Mouse (Mus musculus) myocyte (in vitro differentiated cells): ENCODE data around the gene 4931423N10Rik. TPM values are rescaled to one million over a fixed set of nuclear protein-coding genes. Genes with fewer than 3 reads are reported as not detected.

ENCODE experiments used
- H3K27me3 ChIP-seq: one replicate; pipeline ENCODE4 v1.6.1; 2011; ENCODE audit not compliant: control insufficient read depth, insufficient read depth, insufficient read length
- H3K36me3 ChIP-seq: one replicate; pipeline ENCODE4 v1.6.1; 2011; ENCODE audit not compliant: control insufficient read depth, insufficient read depth
- H3K4me2 ChIP-seq: one replicate; pipeline ENCODE4 v1.6.1; 2011; ENCODE audit warnings: low read depth, control low read depth
- H3K4me3 ChIP-seq: one replicate; pipeline ENCODE4 v1.5.1; 2011; ENCODE audit warnings: mild to moderate bottlenecking, control low read depth, moderate library complexity
- H3K79me2 ChIP-seq: one replicate; pipeline ENCODE4 v1.6.1; 2011; ENCODE audit not compliant: control insufficient read depth, insufficient read depth
- H3ac ChIP-seq: one replicate; pipeline ENCODE4 v1.6.1; 2011; ENCODE audit not compliant: control insufficient read depth, insufficient read length
- CEBPB ChIP-seq: IDR thresholded peaks from 2 replicates; pipeline ENCODE4 v1.6.1; 2011; ENCODE audit warnings: mild to moderate bottlenecking, moderate library complexity; ENCODE audit not compliant: poor library complexity, insufficient read depth, severe bottlenecking
- E2F4 ChIP-seq: IDR thresholded peaks from one replicate; pipeline ENCODE4 v1.6.1; 2011; ENCODE audit warnings: mild to moderate bottlenecking, control low read depth, moderate library complexity; ENCODE audit not compliant: insufficient read depth
- MAX ChIP-seq: IDR thresholded peaks from one replicate; pipeline ENCODE4 v1.6.1; 2011; ENCODE audit warnings: low read depth, mild to moderate bottlenecking, control low read depth
- MYOD1 ChIP-seq, 3 experiments: IDR thresholded peaks; one replicate each; pipeline ENCODE4 v1.6.1; 2011; ENCODE audit warnings: control low read depth in 2 of 3, low read depth in 2 of 3, mild to moderate bottlenecking in 2 of 3, moderate library complexity in 1 of 3; ENCODE audit not compliant: insufficient read length in 2 of 3, control insufficient read depth in 1 of 3
- MYOG ChIP-seq, 3 experiments: IDR thresholded peaks; one replicate each; pipeline ENCODE4 v1.6.1; 2011; ENCODE audit warnings: control low read depth in 2 of 3, low read depth in 2 of 3, mild to moderate bottlenecking in 2 of 3; ENCODE audit not compliant: insufficient read length in 2 of 3, control insufficient read depth in 1 of 3, insufficient read depth in 1 of 3
- POLR2A ChIP-seq: IDR thresholded peaks from one replicate; pipeline ENCODE4 v1.6.1; 2011; ENCODE audit warnings: low read depth, mild to moderate bottlenecking, control low read depth, moderate library complexity; ENCODE audit not compliant: insufficient read length
- POLR2AphosphoS2 ChIP-seq: IDR thresholded peaks from one replicate; pipeline ENCODE4 v1.6.1; 2011; ENCODE audit warnings: low read depth, control low read depth; ENCODE audit not compliant: insufficient read length
- REST ChIP-seq: IDR thresholded peaks from one replicate; pipeline ENCODE4 v1.6.1; 2011; ENCODE audit warnings: mild to moderate bottlenecking, control low read depth, moderate library complexity; ENCODE audit not compliant: insufficient read depth, insufficient read length
- SRF ChIP-seq: IDR thresholded peaks from one replicate; pipeline ENCODE4 v1.6.1; 2011; ENCODE audit warnings: low read depth; ENCODE audit not compliant: control insufficient read depth, insufficient read length
- TCF12 ChIP-seq: IDR thresholded peaks from one replicate; pipeline ENCODE4 v1.6.1; 2011; ENCODE audit warnings: mild to moderate bottlenecking, control low read depth; ENCODE audit not compliant: poor library complexity, insufficient read depth, severe bottlenecking
- TCF3 ChIP-seq: IDR thresholded peaks from one replicate; pipeline ENCODE4 v1.6.1; 2011; ENCODE audit warnings: low read depth, control low read depth; ENCODE audit not compliant: insufficient read length
- USF1 ChIP-seq: IDR thresholded peaks from one replicate; pipeline ENCODE4 v1.6.1; 2011; ENCODE audit warnings: low read depth, mild to moderate bottlenecking, control low read depth, moderate library complexity
- polyA plus RNA-seq: library from polyadenylated mRNA; unstranded; fragments of >200 nt; fragmentation: generic; extraction: Trizol; gene quantifications from one replicate; pipeline ENCODE4 v1.2.1, GENCODE M21; 2012; ENCODE audit warnings: missing spikeins

4931423N10Rik gene
- not detected for polyA plus RNA-seq

- no peaks in the 10 kb centered on the region for H3K79me2 ChIP-seq
- no peak within 1 kb of the TSS for H3K4me2 ChIP-seq
- no peak within 1 kb of the TSS for H3ac ChIP-seq
- H3K36me3 ChIP-seq, result no peaks in the 10 kb centered on the region
- no peak for TF ChIP-seq E2F4
- no peak for TF ChIP-seq MYOD1 (IDR thresholded peaks at IDR 0.05; ENCODE audit: control insufficient read depth in 1 of 3, insufficient read length in 2 of 3, low read depth in 2 of 3)
- TF ChIP-seq TCF12, result no peak
- no peak for TF ChIP-seq POLR2A
- TF ChIP-seq MAX, result no peak
- TF ChIP-seq TCF3, result no peak
- TF ChIP-seq CEBPB, result no peak
- TF ChIP-seq MYOG (IDR thresholded peaks at IDR 0.05; ENCODE audit: control insufficient read depth in 1 of 3, insufficient read depth in 1 of 3, insufficient read length in 2 of 3, low read depth in 2 of 3), result no peak
- no peak for TF ChIP-seq USF1
- no peak for TF ChIP-seq POLR2AphosphoS2
- H3K27me3 ChIP-seq, result no peaks in the 10 kb centered on the region
- H3K4me3 ChIP-seq, result no peak within 1 kb of the TSS
Measured at GRCm38 (mm10) chr2:23207070-23207526, at the start of gene 4931423N10Rik. 4931423N10Rik (plus strand) TSS chr2:23207476.

- Histone ChIP-seq H3K27me3 (no peaks in the 10 kb centered on the region), H3K79me2 (peaks cover 8% of the 10 kb centered on the region), H3ac (no peak overlapping the region), H3K36me3 (peaks cover 80% of the 10 kb centered on the region), H3K4me3 (no peak overlapping the region), H3K4me2 (no peak overlapping the region)
- no peak for TF ChIP-seq TCF3
- TF ChIP-seq TCF12, result no peak
- no peak for TF ChIP-seq POLR2AphosphoS2
- TF ChIP-seq CEBPB, result no peak
- no peak for TF ChIP-seq MAX
- TF ChIP-seq USF1, result no peak
- no peak for TF ChIP-seq REST
- no peak for TF ChIP-seq POLR2A
- no peak for TF ChIP-seq MYOG (IDR thresholded peaks at IDR 0.05; ENCODE audit: control insufficient read depth in 1 of 3, insufficient read depth in 1 of 3, insufficient read length in 2 of 3, low read depth in 2 of 3)
- no peak for TF ChIP-seq SRF
- no peak for TF ChIP-seq MYOD1 (IDR thresholded peaks at IDR 0.05; ENCODE audit: control insufficient read depth in 1 of 3, insufficient read length in 2 of 3, low read depth in 2 of 3)
- TF ChIP-seq E2F4, result no peak
Measured at GRCm38 (mm10) chr2:23172305-23172704, 35.0 kb upstream of the 4931423N10Rik start.

- H3K36me3 ChIP-seq, result peaks cover 80% of the 10 kb centered on the region
- no peak for TF ChIP-seq POLR2A
- TF ChIP-seq CEBPB, result no peak
- no peak for TF ChIP-seq TCF3
- no peak for TF ChIP-seq MAX
- TF ChIP-seq POLR2AphosphoS2, result no peak
- no peak for TF ChIP-seq MYOD1 (IDR thresholded peaks at IDR 0.05; ENCODE audit: control insufficient read depth in 1 of 3, insufficient read length in 2 of 3, low read depth in 2 of 3)
- no peak for TF ChIP-seq TCF12
- no peak for TF ChIP-seq SRF
- TF ChIP-seq REST, result no peak
- TF ChIP-seq MYOG (IDR thresholded peaks at IDR 0.05; ENCODE audit: control insufficient read depth in 1 of 3, insufficient read depth in 1 of 3, insufficient read length in 2 of 3, low read depth in 2 of 3), result no peak
- TF ChIP-seq USF1, result no peak
- TF ChIP-seq E2F4, result no peak
- H3K4me3 ChIP-seq, result no peak overlapping the region
- H3K4me2 ChIP-seq, result no peak overlapping the region
- no peak overlapping the region for H3ac ChIP-seq
- H3K27me3 ChIP-seq, result no peaks in the 10 kb centered on the region
- H3K79me2 ChIP-seq, result no peaks in the 10 kb centered on the region
Measured at GRCm38 (mm10) chr2:23194366-23194765, 12.9 kb upstream of the 4931423N10Rik start.

- H3K27me3 ChIP-seq, result no peaks in the 10 kb centered on the region
- H3K79me2 ChIP-seq, result no peaks in the 10 kb centered on the region
- H3ac ChIP-seq, result no peak overlapping the region
- peaks cover 34% of the 10 kb centered on the region for H3K36me3 ChIP-seq
- no peak overlapping the region for H3K4me2 ChIP-seq
- TF ChIP-seq SRF (no peak), POLR2A (no peak), TCF12 (no peak), REST (no peak)
- no peak overlapping the region for H3K4me3 ChIP-seq
Measured at GRCm38 (mm10) chr2:23201034-23201433, 6.2 kb upstream of the 4931423N10Rik start.

- H3K27me3 ChIP-seq, result no peaks in the 10 kb centered on the region
- H3K36me3 ChIP-seq, result peaks cover 21% of the 10 kb centered on the region
- H3K79me2 ChIP-seq, result no peaks in the 10 kb centered on the region
- no peak overlapping the region for H3ac ChIP-seq
- no peak overlapping the region for H3K4me2 ChIP-seq
- H3K4me3 ChIP-seq, result no peak overlapping the region
- TF ChIP-seq MYOD1 (IDR thresholded peaks at IDR 0.05; ENCODE audit: control insufficient read depth in 1 of 3, insufficient read length in 2 of 3, low read depth in 2 of 3), result no peak
- no peak for TF ChIP-seq MAX
- TF ChIP-seq POLR2A, result no peak
- no peak for TF ChIP-seq TCF12
- no peak for TF ChIP-seq CEBPB
Measured at GRCm38 (mm10) chr2:23202900-23203670, 4.2 kb upstream of the 4931423N10Rik start.
